Mouse (Mus musculus) left cerebral cortex, adult 2 months (tissue): ENCODE data around the gene Phyhipl. TPM values are rescaled to one million over a fixed set of nuclear protein-coding genes. Genes with fewer than 3 reads are reported as not detected.

Experiments
- DNase-seq, 2 experiments: peaks; one replicate each; pipeline ENCODE4 v3.0.0; 2021 to 2022; ENCODE audit warnings: low spot score in 2 of 2, mixed read lengths in 1 of 2; ENCODE audit errors: extremely low spot score in 1 of 2
- H3K27ac ChIP-seq: fragments of 200-600 bp; 2 replicates; pipeline ENCODE4 v1.8.1; 2022
- H3K4me3 ChIP-seq: fragments of 200-600 bp; 2 replicates; pipeline ENCODE4 v1.8.1; 2022
- CTCF ChIP-seq: fragments of 200-600 bp; IDR thresholded peaks from 2 replicates; pipeline ENCODE4 v1.8.1; 2022; ENCODE audit warnings: antibody characterized with exemption, mild to moderate bottlenecking, moderate library complexity
- intact Hi-C: fragments of 180-260 bp; cut with DNase I; formaldehyde crosslinking; loops from one replicate; pipeline ENCODE4 v1.15.1; 2025
- total RNA-seq, 2 experiments: library from RNA; stranded (reverse); gene quantifications; 2 replicates each; pipeline ENCODE4 v1.2.3; 2021

The Phyhipl gene
- total RNA-seq, 2 experiments from 2014 or later, result 212 to 221 TPM

DNA sequence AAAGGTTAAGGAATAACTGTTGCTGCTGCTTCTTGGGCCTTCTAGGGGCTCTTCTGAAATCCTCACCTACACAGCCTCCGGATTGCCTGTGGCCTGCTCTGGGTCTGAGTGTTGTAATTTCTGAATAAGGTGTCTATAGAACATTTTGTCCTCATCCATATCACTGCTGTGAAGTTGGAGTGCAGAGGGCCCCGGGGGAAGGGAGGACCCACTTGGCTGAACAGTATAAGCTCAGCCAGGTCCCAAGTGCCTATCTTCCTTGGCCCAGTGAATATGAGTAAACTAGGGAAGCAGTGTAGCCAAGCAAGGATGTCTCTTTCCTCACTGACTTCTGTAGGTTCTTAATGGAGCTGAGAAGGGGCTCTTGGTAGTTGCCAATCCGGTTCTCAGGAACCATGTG is 103.2 kb downstream of the Phyhipl start:
- Histone ChIP-seq H3K27ac (no peak overlapping the region), H3K4me3 (no peak overlapping the region)
- intact Hi-C loops, result no loop called here
- DNase-seq, result no peak
- TF ChIP-seq CTCF, result no peak

GRCm38 (mm10) chr10:70542857-70543256 is 112.9 kb downstream of the Phyhipl start:
- no peak for TF ChIP-seq CTCF
- intact Hi-C loops, result loop anchor here (5.0 kb wide), 2 partner anchors 171 to 226 kb away; no protein-coding TSS in a partner anchor
- Histone ChIP-seq H3K27ac (no peak overlapping the region), H3K4me3 (no peak overlapping the region)
- no peak for DNase-seq

DNA sequence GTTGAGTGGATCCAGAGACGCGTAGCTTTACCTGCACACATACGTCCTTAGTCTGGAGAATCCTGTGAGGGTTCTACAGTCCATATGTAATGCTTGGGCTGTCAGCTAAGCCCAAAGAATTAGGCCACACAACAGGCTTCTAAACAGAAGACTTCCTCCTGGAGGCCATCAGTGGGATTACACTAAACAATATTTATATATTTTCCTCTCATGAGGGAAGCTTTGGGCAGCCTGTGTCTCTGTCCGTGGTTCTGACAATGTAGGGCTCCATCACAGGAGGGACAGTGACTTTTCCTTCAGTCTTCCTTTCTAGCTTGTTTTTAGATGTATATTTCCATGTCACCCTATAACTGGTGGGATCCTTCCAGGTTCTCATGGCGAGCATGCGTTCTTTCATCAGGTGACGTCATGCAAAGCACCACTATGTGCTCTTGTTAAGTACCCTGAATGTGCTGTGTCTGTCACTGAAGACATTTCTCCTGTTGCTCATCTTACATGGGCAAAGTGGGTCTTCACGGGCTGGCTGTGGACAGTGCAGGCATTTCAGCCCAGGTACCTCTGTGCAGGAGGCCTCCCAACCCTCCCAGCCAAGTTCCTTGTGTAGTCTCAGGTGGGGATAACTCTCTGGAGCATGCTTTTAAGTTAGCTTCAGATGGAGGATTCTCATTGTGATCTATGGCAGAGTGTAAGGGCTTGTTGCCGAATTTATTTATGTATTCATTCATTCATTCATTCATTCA is 115.1 kb downstream of the Phyhipl start:
- no peak for DNase-seq
- TF ChIP-seq CTCF, result peak; percentile 62
- no peak overlapping the region for H3K27ac ChIP-seq
- intact Hi-C loops, result loop anchor here (5.0 kb wide), 2 partner anchors 168 to 223 kb away; no protein-coding TSS in a partner anchor
- no peak overlapping the region for H3K4me3 ChIP-seq

- DNase-seq, result no peak
- Histone ChIP-seq H3K4me3 (no peak overlapping the region), H3K27ac (no peak overlapping the region)
- TF ChIP-seq CTCF, result no peak
- intact Hi-C loops, result no loop called here
These were observed 116.5 kb downstream of the Phyhipl start for GRCm38 (mm10) chr10:70539251-70539650.

GRCm38 (mm10) chr10:70537694-70538093 is 118.1 kb downstream of the Phyhipl start:
- Histone ChIP-seq H3K27ac (no peak overlapping the region), H3K4me3 (no peak overlapping the region)
- DNase-seq, result no peak
- no peak for TF ChIP-seq CTCF
- intact Hi-C loops, result no loop called here

GRCm38 (mm10) chr10:70535401-70535800 is 120.4 kb downstream of the Phyhipl start:
- intact Hi-C loops, result no loop called here
- no peak for DNase-seq
- no peak for TF ChIP-seq CTCF

GRCm38 (mm10) chr10:70534571-70534970 is 121.2 kb downstream of the Phyhipl start:
- TF ChIP-seq CTCF, result no peak
- intact Hi-C loops, result no loop called here
- peak in 1 of 2 experiments; percentile 7 for DNase-seq

More at GRCm38 (mm10) chr10:70535401-70535800, 120.4 kb downstream of the Phyhipl start:
- Histone ChIP-seq H3K4me3 (no peak overlapping the region), H3K27ac (no peak overlapping the region)

GRCm38 (mm10) chr10:70533986-70534385 is 121.8 kb downstream of the Phyhipl start:
- H3K27ac ChIP-seq, result peak overlapping the region; percentile 87
- TF ChIP-seq CTCF, result no peak
- no peak overlapping the region for H3K4me3 ChIP-seq
- DNase-seq, result peak in 1 of 2 experiments; percentile 9
- intact Hi-C loops, result no loop called here

More at GRCm38 (mm10) chr10:70534571-70534970, 121.2 kb downstream of the Phyhipl start:
- H3K27ac ChIP-seq, result peak overlapping the region; percentile 30; the same call in 1 of the 2 replicates
- H3K4me3 ChIP-seq, result no peak overlapping the region

DNA sequence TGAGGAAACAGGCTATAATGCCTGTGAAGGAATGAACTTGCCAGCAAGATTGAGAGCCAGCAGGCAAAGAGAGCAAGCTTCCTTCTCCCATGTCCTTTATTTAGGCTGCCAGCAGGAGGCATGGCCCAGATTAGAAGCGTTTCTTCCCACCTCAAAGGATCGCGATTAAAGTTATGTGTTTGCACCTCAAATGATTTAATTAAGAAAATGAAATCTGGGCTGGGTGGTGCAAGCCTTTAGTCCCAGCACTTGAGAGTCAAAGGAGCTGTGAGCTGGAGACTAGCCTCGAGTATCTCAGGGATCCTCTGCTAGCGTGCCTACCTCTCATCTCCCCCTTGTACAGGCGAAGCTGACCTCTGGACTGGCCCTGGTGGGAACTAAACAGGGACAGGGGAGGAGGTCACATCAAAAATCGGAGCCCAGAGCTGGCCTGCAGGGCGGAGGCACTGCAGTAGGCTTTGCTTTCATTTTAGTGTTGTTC is 122.4 kb downstream of the Phyhipl start:
- no peak overlapping the region for H3K4me3 ChIP-seq
- peak in 1 of 2 experiments; percentile 26 for DNase-seq
- intact Hi-C loops, result no loop called here

DNA sequence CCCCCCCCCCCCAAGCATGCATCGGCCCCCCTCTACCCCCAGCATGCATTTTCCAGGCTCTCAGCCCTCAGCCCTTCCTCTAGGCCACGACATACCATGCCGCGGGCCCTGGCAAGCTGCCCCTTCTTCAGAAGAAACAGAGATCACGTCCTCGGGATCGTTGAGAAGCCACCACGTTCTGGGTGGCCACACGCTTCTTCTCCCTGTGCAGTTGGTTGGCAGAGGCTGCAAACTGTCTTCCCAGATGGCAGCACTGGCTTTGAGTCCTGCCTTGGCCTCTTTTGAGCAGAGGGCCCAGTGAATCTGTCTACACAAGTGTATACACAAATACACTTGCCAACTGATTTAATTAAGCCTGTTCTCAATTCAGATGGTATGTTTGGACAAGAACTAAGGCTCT is 123.5 kb downstream of the Phyhipl start:
- H3K27ac ChIP-seq, result 0 out of 2 replicates have a peak overlapping the region, but pooled peaks have one; percentile 24
- TF ChIP-seq CTCF, result no peak
- no peak overlapping the region for H3K4me3 ChIP-seq
- intact Hi-C loops, result no loop called here
- peak in 1 of 2 experiments; percentile 18 for DNase-seq

More for the DNA sequence above, 122.4 kb downstream of the Phyhipl start:
- TF ChIP-seq CTCF, result peak; percentile 26
- peak overlapping the region; percentile 87 for H3K27ac ChIP-seq

DNA sequence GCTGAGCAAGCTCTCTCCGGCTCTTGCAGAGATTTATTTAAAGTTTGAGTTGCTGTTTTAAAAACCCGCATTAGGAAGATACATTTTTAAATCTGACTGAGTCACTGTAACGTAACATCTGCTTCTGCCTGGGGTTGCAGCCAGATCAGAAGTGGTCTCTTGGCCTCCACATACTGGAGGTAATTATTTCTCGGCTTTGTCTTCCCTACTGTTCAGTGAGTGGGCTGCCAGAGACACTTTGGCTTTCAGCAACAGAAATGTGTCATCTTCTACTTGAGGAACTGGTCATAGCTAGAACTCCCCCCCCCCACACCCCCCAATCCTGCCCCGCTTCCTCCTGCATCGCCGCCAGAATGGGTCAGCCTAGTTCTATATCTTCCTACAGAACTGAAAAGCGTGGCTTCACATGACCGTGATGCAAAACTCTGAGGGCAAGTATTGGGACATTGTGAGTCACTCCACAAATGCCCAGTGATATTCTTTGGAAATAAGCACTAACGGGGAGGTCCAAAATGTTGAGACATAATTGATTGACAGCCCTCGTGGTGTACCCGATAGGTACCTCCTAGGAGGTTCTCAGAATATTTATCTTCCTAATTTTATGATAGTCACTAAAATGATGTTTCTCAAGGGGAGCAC is 125.5 kb downstream of the Phyhipl start:
- intact Hi-C loops, result loop anchor here (1.0 to 2.0 kb wide), 2 partner anchors 10 to 74 kb away; no protein-coding TSS in a partner anchor
- Histone ChIP-seq H3K4me3 (no peak overlapping the region), H3K27ac (peak overlapping the region; percentile 77)
- DNase-seq, result peak in 1 of 2 experiments; percentile 42
- TF ChIP-seq CTCF, result no peak

DNA sequence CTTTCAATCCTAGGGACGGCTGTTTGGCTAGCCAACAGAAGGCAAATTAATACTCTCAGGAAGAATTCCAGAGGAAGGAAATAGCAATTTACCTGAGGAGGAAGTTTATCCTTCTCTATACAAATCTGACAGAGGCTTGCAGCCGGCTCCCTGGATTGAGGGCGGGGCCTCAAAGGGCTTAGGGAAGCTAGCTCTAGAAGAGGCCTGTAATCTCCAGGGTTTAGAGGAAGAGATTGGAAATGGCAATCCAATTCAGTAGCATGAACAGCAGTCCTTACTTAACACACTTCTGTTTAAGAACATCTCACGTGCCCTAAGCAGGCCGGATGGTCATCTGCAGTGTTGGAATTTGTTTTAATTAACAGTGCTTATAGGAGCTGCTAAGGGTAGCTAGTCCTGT is 134.4 kb downstream of the Phyhipl start:
- H3K27ac ChIP-seq, result peak overlapping the region; percentile 90
- H3K4me3 ChIP-seq, result peak overlapping the region; percentile 47
- intact Hi-C loops, result no loop called here
- TF ChIP-seq CTCF, result no peak
- peak in 1 of 2 experiments; percentile 11 for DNase-seq
